Mouse (Mus musculus) monocyte, adult 5-6 weeks (primary cell): Measurements from ENCODE around the gene Sftpd. TPM values are rescaled to one million over a fixed set of nuclear protein-coding genes. Genes with fewer than 3 reads are reported as not detected.

Source experiments
- total RNA-seq: library from RNA; stranded (forward); fragments of 200-1000, 200-491, 200-594 nt; gene quantifications from 3 replicates; pipeline ENCODE4 v1.2.3, GENCODE M21; 2017

Sftpd gene
- total RNA-seq, 1 experiment from 2014 or later, result not detected

Other genes with a start within 250 kb of the Sftpd start
- gene Tspan14, start 218.3 kb downstream of the Sftpd start, total RNA-seq, result 52.3 to 82.1 TPM (median 68.3 TPM) in 3 replicates
- 21.0 to 81.0 TPM (median 74.2 TPM) in 3 replicates for gene Fam213a, start 171.4 kb downstream of the Sftpd start, total RNA-seq
- gene Dydc2, start 115.9 kb downstream of the Sftpd start, total RNA-seq, result not detected in 3 replicates
- gene Dydc1, start 112.2 kb downstream of the Sftpd start, total RNA-seq, result not detected in 3 replicates
- not detected in 3 replicates for gene Mat1a, start 80.1 kb downstream of the Sftpd start, total RNA-seq
- gene Sftpa1, start 53.4 kb downstream of the Sftpd start, total RNA-seq, result not detected in 3 replicates
- not detected in 3 replicates for gene Mbl1, start 33.7 kb downstream of the Sftpd start, total RNA-seq
- not detected in 3 replicates for gene Gm2832, start 93.7 kb upstream of the Sftpd start, total RNA-seq
- gene Gm5798, start 163.5 kb upstream of the Sftpd start, total RNA-seq, result not detected in 3 replicates
- gene Gm7945, start 201.2 kb upstream of the Sftpd start, total RNA-seq, result not detected in 3 replicates
- not detected in 3 replicates for gene Gm6482, start 223.1 kb upstream of the Sftpd start, total RNA-seq